Mouse (Mus musculus): Measurements from ENCODE around the gene Smarce1.
A peak's percentile ranks its signal among the peaks of the same experiment; 100 is the strongest.
"Not testable (repeated sequence)": the region's sequence is repeated elsewhere in the genome, so short reads cannot be mapped to it uniquely, and the experiment has no call there.

Gene Smarce1

GRCm38 (mm10) chr11:99230261-99231048 lies at the start of gene Smarce1:
TSS of gene Smarce1 (minus strand) at chr11:99231017.
- DNase-seq: peak; percentile 62

DNA sequence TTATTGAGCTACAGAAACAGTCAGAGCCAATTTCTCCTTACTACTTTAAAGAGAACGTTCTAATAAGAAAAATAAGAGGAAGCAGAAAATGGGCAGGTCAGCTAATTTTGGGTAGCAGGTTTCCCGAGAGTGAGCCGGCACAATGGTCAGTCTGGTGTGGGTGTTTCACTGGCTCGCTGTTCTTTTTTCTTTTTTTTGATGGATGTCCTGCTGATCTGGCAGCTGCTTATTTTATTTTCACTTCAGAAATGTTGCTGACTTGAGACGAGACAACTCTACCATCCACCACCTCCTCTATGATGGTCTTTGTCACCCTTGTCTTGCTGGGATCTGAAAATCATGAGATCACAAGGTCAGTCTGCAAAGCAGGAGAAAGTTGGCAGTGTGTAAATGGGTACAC lies 49.2 kb upstream of the Smarce1 start:
- DNase-seq: no peak

GRCm38 (mm10) chr11:99276786-99277185 lies 46.0 kb upstream of the Smarce1 start:
- no peak for DNase-seq

GRCm38 (mm10) chr11:99275624-99276023 lies 44.8 kb upstream of the Smarce1 start:
- no peak for DNase-seq

DNA sequence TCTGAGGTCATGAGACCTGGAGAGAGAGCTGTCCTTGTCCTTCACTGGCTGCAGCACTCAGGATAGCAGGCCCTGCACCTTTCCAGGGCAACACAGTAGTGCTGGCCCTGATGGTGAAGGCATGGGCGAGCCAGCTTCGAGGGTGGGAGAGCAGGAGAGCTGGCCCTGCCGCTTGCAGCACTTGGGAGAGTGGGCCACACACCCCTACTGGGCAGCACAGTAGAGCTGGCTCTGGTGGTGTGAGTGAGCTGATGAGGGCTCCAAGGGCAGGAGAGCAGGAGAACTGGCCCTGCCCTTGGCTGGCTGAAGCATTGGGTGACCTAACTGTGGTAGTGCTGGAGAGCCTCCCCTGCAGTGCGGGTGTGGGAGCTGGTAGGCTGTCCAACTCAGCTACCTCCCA lies 41.9 kb upstream of the Smarce1 start:
- DNase-seq: no peak

- DNase-seq: no peak
These were observed 38.4 kb upstream of the Smarce1 start for GRCm38 (mm10) chr11:99269192-99269591.

- peak; percentile 26 for DNase-seq
These were observed 35.0 kb upstream of the Smarce1 start for GRCm38 (mm10) chr11:99265796-99266195.

GRCm38 (mm10) chr11:99265220-99265619 lies 34.4 kb upstream of the Smarce1 start:
- no peak for DNase-seq

DNA sequence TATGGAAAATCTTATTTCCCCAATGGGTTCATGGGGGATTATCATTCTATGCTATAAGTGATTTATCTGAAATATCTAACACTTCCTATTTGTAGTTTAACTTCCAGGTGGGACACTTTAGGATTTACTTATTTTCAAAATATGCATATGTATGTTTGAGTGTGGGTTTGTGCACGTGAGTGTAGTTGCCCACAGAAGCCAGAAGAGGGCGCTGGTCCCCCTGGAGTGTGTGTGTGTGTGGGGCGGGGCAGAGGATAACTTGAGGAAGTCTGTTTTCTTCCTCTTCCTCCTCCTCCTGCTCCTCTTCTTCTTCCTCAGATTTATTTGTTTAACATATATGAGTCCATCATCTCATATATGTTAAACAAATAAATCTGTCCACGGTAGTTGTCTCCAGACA lies 25.4 kb upstream of the Smarce1 start:
- no peak for DNase-seq

GRCm38 (mm10) chr11:99255316-99255715 lies 24.5 kb upstream of the Smarce1 start:
- no peak for DNase-seq

GRCm38 (mm10) chr11:99253893-99254292 lies 23.1 kb upstream of the Smarce1 start:
- no peak for DNase-seq

DNA sequence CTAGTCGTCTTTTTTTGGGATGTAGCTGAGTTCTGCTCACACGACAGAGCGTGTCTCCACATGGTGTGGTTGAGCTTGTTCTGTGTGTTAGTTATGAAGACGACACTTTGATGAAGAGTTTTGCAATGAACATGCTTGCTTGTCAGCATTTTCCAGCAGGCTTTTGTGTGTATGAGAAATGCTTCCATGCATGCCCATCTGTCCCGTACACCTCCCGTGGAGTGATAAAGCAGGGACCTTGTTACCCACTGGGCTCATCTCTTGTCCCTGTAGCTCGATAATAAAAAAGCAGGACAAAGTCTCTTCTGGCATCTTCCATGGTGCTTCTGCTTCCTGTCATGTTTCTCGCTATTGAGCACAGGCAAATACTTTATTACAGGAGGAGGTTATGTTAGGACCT lies 21.9 kb upstream of the Smarce1 start:
- no peak for DNase-seq

DNA sequence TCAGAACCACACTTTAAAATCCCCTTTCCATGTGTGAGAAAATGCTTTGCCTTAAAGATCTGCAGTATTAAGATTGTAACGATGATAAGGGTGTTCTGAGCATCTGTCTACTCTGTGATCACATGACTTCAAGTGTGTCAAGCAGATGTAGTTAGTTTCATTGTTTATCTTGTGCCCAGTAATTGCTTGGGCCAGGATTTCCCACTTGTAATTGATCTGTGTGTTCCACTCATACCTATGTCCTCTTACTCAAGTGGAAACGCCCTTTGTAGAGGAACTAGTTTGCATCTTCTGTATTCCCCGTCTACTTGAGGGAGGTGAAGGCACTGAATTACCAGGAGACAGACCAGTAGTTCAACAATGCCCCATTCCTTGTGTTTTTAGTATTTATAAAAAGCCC lies 19.8 kb upstream of the Smarce1 start:
- DNase-seq: no peak

DNA sequence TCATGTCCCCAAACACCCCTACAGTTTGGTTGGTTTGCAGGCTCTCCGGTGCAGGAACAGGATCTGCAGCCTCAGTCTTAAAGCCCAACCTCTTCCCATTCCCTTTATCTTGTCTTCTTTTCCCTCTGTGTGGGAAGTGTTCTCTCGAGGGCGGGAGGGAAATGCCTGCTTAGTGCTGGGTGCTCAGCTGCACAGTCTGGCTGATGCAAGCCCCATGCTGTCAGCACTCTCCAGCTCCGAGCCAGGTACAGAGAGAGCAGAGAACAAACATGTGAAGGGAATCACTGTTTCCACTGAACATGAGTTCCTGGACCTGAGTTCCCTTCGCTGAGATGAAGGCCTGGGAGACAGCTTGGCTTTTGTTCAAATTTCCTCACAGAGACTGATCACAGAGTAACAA lies 19.4 kb upstream of the Smarce1 start:
- no peak for DNase-seq

- no peak for DNase-seq
These were observed 18.3 kb upstream of the Smarce1 start for GRCm38 (mm10) chr11:99249115-99249514.

DNA sequence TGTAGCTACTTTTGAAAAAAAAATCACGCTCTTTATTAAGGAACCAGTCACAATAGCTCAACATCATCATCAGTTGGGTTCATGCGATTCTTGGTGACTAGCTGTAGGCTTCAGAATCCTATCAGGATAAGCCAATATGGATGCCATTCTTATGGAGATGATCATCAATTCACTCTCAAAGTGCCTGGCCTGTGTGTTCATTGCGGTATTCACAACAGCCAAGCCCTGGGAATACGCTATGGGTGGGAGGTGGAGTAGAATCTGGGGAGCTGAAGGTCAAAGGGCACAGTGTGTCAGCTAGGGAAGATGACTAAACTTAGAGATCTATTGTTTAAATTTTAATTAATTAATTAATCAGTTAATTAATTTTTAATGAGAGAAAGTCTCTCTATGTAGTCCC lies 17.1 kb upstream of the Smarce1 start:
- no peak for DNase-seq

- DNase-seq: not testable (repeated sequence)
These were observed 13.7 kb upstream of the Smarce1 start for GRCm38 (mm10) chr11:99244519-99244918.

GRCm38 (mm10) chr11:99243820-99244374 lies 13.1 kb upstream of the Smarce1 start, which contains the start of gene Krt222:
TSS of gene Krt222 (minus strand) at chr11:99244085.
- DNase-seq: no peak

DNA sequence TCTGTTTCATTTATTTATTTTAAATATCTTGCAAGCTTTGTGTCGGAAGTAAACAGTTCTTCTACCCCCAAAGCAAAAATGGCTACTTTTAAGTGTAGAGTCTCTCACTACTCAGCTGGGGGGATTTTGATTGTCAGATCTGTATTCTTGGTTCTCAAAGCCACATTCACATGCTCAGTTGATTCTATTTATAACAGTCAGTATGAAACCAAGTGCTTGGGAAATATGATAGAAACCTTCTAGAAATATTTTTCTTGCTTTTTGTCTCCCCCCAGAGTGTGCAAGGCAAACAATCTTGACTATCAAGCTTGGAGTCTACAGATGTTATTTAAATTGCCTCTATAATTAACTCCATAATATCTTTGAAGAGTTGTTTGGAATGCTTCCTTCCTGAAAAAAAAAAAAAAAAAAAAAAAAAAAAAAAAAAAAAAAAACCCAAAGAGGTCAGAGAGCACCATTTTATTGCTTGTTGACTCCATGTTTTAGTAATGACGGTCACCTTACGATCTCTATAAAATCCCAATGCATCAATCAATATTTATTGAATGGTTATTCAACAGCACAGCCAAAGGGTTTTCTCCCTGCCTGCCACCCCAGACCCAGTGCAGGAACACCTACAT lies 12.5 kb upstream of the Smarce1 start:
- DNase-seq: no peak

- no peak for DNase-seq
These were observed 11.2 kb upstream of the Smarce1 start for GRCm38 (mm10) chr11:99242056-99242455.

DNA sequence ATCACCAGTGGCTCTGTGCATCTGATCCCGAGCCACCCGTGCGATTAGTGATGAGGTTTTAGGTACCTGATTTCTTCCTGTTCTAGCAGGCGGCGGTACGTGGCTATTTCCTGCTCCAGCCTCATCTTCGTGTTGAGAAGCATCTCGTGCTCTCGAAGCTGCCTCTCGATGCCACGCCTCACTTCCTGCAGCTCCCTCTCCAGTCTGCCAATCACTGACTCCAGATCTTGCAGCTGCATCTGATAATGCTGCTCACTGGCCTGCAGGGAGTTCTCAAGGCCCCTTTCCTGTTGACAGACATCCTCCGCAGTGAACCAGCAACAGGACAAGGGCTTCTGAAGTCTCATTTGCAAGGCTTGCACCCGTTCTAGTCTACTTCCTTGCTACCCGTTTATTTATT lies 7.7 kb upstream of the Smarce1 start:
- DNase-seq: no peak

DNA sequence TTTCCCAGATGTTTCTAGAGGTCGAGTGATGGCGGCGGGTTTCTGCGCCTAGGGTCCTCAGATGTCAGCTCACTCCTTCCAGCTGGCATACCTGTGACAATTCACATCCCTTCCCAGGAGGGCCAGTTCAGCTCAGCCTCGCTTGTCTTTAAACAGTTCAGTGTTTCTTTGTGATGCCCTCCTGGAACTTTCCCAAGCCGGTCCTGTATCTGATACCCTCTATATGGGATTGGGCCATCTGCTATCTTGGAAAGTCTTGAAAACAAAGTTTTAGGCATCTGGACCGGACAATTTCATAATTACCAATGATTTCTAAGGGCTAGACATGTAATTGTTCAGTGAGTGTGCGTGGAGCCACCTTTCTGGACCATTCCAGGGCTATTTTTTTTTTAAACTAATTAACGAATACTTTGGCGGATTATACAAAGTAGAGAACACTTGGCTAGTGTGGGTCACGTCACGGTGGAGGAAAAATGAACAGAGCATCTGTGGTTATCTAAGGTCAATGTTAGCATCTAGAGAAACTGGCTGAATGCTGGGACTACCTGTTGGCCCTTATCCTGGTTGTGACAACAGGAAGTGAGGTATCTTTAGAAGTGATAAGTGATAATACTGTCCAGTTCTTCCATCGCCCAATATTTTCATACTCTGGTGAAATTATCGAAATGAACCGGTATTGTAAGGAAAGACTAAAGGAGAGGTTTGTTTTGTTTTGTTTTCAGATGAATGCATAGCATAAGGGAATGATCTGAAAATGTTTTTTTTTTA lies 416 bp upstream of the Smarce1 start:
- no peak for DNase-seq

DNA sequence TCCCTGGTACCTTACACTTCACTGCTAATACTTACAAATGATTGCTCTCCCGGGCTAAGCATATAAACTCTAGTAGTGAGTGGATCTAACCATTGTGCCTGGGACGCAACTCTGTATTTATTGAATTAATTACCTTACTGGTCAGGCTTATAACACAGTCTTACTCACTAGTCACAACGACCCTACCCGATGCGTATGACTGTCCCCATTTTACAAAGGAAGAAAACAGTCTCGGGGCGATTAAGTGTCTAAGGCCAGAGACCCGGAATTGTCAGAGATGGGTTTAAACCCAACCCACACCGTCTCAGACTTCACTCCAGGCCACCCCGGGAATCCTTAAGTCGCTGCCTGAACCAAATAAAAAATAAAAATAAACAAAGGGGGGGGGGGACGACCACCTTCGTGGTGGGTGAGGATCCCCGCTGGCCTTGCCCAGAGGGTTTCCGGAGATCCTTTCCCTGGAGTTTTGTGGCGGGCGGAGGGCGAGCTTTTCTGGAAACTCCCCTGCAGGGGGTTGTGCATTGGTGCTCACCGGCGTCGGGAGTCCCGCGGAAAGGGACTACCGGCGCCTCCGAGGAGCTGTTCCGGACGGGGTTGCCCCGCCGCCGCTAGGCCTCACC lies 1.1 kb downstream of the Smarce1 start:
- DNase-seq: no peak
